Mouse (Mus musculus) hindbrain, embryonic 11.5 days (tissue): ENCODE results near the gene Wrnip1. TPM values are rescaled to one million over a fixed set of nuclear protein-coding genes. Genes with fewer than 3 reads are reported as not detected.

ENCODE experiments used
- ATAC-seq: fragments of 200-750 bp; cut with Nextera tagmentation; 2 replicates; pipeline ENCODE4 v1.8.0; 2017; ENCODE audit warnings: mild to moderate bottlenecking, moderate TSS enrichment, moderate library complexity; ENCODE audit not compliant: low FRiP score
- DNase-seq: peaks from one replicate; pipeline ENCODE4 v3.0.0-alpha.2; 2015; ENCODE audit warnings: low spot score
- H3K27ac ChIP-seq: fragments of 300-500 bp; sonication (generic); 2 replicates; pipeline ENCODE4 v1.5.1; 2014; ENCODE audit warnings: mild to moderate bottlenecking, low read depth, low read length
- H3K27me3 ChIP-seq: fragments of 300-500 bp; sonication (generic); 2 replicates; pipeline ENCODE4 v1.6.1; 2014; ENCODE audit warnings: mild to moderate bottlenecking, low read length, moderate library complexity, mixed read lengths; ENCODE audit not compliant: control insufficient read depth, insufficient read depth
- H3K36me3 ChIP-seq: fragments of 300-500 bp; sonication (generic); 2 replicates; pipeline ENCODE4 v1.6.1; 2014; ENCODE audit warnings: mild to moderate bottlenecking, low read length, moderate library complexity, mixed read lengths; ENCODE audit not compliant: control insufficient read depth, insufficient read depth
- H3K4me1 ChIP-seq: fragments of 300-500 bp; sonication (generic); replicated peaks from 2 replicates; pipeline ENCODE4 v1.6.1; 2014; ENCODE audit warnings: low read length, mixed read lengths; ENCODE audit not compliant: control insufficient read depth, insufficient read depth
- H3K4me2 ChIP-seq: fragments of 300-500 bp; sonication (generic); replicated peaks from 2 replicates; pipeline ENCODE4 v1.6.1; 2014; ENCODE audit warnings: mild to moderate bottlenecking, low read depth, low read length
- H3K4me3 ChIP-seq: fragments of 300-500 bp; sonication (generic); 2 replicates; pipeline ENCODE4 v1.5.1; 2014; ENCODE audit warnings: low read depth, low read length
- H3K9ac ChIP-seq: fragments of 300-500 bp; sonication (generic); 2 replicates; pipeline ENCODE4 v1.6.1; 2014; ENCODE audit warnings: low read depth, low read length
- H3K9me3 ChIP-seq: fragments of 300-500 bp; sonication (generic); 2 replicates; pipeline ENCODE4 v1.6.1; 2016; ENCODE audit warnings: low read length; ENCODE audit not compliant: control insufficient read depth
- WGBS: fragments of 180-500 bp; shearing (Covaris S2); extraction: QIAGEN DNeasy Blood & Tissue Kit; methylation state at CpG from one replicate; pipeline ENCODE4 v1.1.7; 2014; 5-methylcytosine and 5-hydroxymethylcytosine counted together
- polyA plus RNA-seq: library from polyadenylated mRNA; unstranded; fragments of >200 nt; fragmentation: Nextera tagmentation; extraction: Ambion mirVana; gene quantifications from 2 replicates; pipeline ENCODE4 v1.2.1, GENCODE M21; 2014

Wrnip1 gene
- polyA plus RNA-seq, 1 experiment from 2014 or later, result 14.4 TPM

DNA sequence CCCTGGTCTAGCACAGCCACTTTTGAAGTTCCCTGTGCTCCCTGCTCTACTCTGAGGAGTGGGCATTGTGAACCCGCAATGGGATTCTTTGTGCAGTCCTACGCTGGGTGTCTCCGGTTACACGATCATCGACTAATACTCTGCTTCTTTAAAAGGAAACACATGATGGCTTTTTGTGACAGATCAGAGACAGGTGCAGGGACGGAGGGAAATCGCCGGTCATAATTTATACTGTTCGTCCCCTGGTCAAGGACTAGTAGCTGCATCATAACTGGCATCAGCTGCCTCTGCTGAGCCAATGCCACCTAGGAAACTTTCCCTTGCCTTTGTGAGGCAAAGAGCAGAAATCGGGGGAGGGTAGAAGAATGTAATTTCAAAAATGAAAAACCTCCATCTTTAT lies 25.5 kb upstream of the Wrnip1 start:
- H3K9ac ChIP-seq, result no peak overlapping the region
- H3K4me2 ChIP-seq, result no peak overlapping the region
- no peaks in the 10 kb centered on the region for H3K27me3 ChIP-seq
- H3K36me3 ChIP-seq, result no peaks in the 10 kb centered on the region
- H3K27ac ChIP-seq, result no peak overlapping the region
- no peaks in the 10 kb centered on the region for H3K9me3 ChIP-seq
- no peak overlapping the region for H3K4me3 ChIP-seq
- DNase-seq (no peak), ATAC-seq (no peak)
- H3K4me1 ChIP-seq, result no peaks in the 10 kb centered on the region
- WGBS, result 85% methylated on average over 10 of the region's 10 CpGs

DNA sequence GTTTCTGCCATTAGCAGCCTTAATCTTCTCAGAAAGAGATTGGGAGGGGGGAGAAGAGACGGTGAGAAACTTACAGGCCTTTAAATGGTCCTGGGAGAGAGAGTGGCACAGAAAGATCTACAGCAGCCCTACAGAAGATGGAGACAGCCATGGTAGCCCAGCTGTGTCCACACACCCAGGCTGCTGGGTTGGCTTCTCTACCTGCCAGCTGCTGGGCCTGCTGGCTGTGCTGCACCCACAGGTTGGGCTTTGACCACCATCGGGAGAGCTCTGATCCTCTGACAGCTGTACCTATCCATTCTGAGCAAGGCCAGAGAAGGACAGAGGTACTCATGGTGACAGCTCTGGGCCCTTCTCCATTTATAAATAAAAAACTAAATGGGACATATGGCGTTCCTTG lies 23.0 kb upstream of the Wrnip1 start:
- Histone ChIP-seq H3K9ac (no peak overlapping the region), H3K4me2 (no peak overlapping the region), H3K9me3 (no peaks in the 10 kb centered on the region), H3K4me3 (no peak overlapping the region), H3K27me3 (no peaks in the 10 kb centered on the region), H3K4me1 (no peaks in the 10 kb centered on the region), H3K36me3 (no peaks in the 10 kb centered on the region), H3K27ac (no peak overlapping the region)
- DNase-seq (no peak), ATAC-seq (no peak)
- 73% methylated on average over 3 of the region's 3 CpGs for WGBS

DNA sequence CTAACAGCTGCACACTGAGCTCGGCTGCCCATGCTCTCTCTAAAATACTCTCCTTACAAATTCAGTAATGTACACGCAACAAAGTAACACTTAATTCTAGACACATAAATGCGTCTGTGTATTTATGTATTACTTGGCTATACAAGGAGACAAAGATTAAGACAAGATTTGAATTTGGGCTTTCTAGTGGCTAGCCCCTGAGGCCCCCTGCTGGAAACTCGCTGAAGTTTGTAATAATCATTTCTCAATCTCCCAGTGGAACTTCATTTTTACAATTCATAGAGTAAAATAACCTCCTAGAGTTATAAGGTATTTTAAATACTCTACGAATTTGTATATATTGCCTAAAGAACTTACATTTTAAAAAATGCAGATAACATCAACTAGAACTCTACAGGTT lies 18.8 kb upstream of the Wrnip1 start:
- Histone ChIP-seq H3K4me2 (no peak overlapping the region), H3K27me3 (no peaks in the 10 kb centered on the region), H3K9ac (no peak overlapping the region), H3K9me3 (no peaks in the 10 kb centered on the region), H3K27ac (no peak overlapping the region), H3K4me3 (no peak overlapping the region), H3K36me3 (no peaks in the 10 kb centered on the region), H3K4me1 (no peaks in the 10 kb centered on the region)
- DNase-seq (no peak), ATAC-seq (no peak)
- 62% methylated on average over 5 of the region's 5 CpGs for WGBS

DNA sequence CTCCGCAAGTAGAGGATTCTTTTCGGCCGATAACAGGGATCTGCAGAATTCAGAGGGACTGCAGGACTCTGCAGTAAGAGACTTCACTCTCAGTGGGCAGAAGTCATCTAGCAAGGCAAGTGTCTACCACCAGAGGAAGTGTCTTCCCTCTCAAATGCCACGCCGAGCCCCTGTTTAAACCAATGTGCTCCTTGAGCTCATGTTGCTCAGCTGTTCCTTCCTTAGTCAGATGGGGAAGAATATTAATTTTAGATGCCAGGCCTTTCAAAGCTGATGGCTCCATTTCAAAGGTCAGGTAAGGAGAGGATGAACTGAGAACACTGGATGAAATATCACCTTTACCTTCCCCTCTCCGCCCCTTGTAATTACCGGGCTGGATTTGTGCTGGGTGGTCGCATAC lies 18.0 kb upstream of the Wrnip1 start, which contains the start of gene Mylk4:
Gene Mylk4, minus strand, starts transcription at position 139 of the 400 bp plus-strand sequence.
- no peak for ATAC-seq
- WGBS, result 83% methylated on average over 8 of the region's 8 CpGs
- H3K4me3 ChIP-seq, result no peak within 1 kb of the TSS
- H3K9me3 ChIP-seq, result no peaks in the 10 kb centered on the region
- no peak within 1 kb of the TSS for H3K9ac ChIP-seq
- H3K27ac ChIP-seq, result no peak within 1 kb of the TSS
- H3K36me3 ChIP-seq, result no peaks in the 10 kb centered on the region
- DNase-seq, result no peak
- H3K4me1 ChIP-seq, result no peaks in the 10 kb centered on the region
- H3K27me3 ChIP-seq, result no peaks in the 10 kb centered on the region
- H3K4me2 ChIP-seq, result no peak within 1 kb of the TSS

DNA sequence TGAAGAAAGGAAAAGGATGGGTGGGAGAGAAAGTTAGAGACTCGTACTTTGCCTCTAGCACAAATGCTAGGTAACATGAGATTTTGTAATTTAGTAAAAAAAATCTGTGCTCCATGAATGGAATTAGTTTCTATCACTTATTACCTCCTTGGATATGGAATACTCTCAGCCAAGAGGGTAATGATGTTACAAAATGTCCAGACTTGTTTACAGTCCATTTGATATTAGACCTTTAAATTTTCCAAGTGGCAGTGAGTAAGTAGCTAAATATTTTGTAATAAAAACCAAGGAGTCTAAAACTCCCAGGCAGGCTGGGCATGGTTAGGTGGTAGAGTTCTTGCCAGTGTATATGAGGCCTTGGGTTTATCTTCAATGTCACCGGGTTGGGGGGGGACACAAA lies 14.3 kb upstream of the Wrnip1 start:
- Histone ChIP-seq H3K27me3 (no peaks in the 10 kb centered on the region), H3K4me1 (no peaks in the 10 kb centered on the region), H3K9me3 (no peaks in the 10 kb centered on the region), H3K36me3 (no peaks in the 10 kb centered on the region), H3K9ac (no peak overlapping the region), H3K4me2 (no peak overlapping the region), H3K27ac (no peak overlapping the region), H3K4me3 (no peak overlapping the region)
- no peak for DNase-seq
- 73% methylated on average over 2 of the region's 2 CpGs for WGBS
- ATAC-seq, result no peak

DNA sequence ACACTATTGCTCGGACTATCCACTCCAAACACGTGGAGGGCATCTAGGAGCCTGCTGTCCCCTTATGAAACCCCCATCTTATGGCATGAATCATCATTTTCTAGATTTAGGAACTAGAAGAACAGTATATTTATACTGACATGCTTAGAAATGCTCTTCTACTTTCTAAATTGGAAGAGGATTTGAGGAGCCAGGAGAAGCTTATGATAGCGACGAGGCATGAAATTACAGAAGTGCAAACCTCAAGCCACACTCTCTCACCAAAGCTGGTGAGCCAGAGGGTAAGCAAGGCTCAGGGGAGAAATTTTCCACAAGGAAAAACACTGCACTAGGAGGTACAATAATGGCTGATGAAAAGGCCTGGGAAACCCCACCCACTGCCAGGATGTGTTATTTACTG lies 12.1 kb upstream of the Wrnip1 start:
- Histone ChIP-seq H3K9me3 (no peaks in the 10 kb centered on the region), H3K4me2 (no peak overlapping the region), H3K4me3 (no peak overlapping the region), H3K27ac (no peak overlapping the region), H3K4me1 (no peaks in the 10 kb centered on the region), H3K9ac (no peak overlapping the region), H3K36me3 (no peaks in the 10 kb centered on the region), H3K27me3 (no peaks in the 10 kb centered on the region)
- 77% methylated on average over 4 of the region's 4 CpGs for whole genome bisulfite sequencing
- no peak for ATAC-seq
- no peak for DNase-seq

DNA sequence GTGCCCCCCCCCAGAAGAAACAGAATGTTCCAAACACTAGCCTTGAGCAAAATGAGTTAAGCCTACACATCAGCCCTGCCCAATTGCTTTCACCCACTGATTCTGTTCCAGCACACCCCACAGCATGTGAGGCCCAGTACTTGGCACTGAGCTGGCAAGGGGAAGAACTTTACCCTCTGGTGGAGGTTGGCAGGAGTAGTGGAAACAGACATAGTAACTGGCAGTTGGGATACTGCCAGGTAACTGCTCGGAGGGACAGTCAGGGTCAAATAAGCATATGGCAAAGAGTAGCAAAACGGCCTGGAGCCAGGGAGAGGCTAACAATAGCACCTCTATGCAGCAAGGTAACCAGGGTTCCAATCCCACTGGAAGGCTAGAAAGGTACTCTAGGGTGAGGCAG lies 7.2 kb upstream of the Wrnip1 start:
- H3K36me3 ChIP-seq, result no peaks in the 10 kb centered on the region
- no peak for ATAC-seq
- no peaks in the 10 kb centered on the region for H3K27me3 ChIP-seq
- no peak overlapping the region for H3K4me2 ChIP-seq
- H3K4me1 ChIP-seq, result no peaks in the 10 kb centered on the region
- H3K27ac ChIP-seq, result no peak overlapping the region
- H3K9ac ChIP-seq, result no peak overlapping the region
- H3K9me3 ChIP-seq, result no peaks in the 10 kb centered on the region
- no peak for DNase-seq
- 69% methylated on average over 2 of the region's 2 CpGs for WGBS
- no peak overlapping the region for H3K4me3 ChIP-seq

DNA sequence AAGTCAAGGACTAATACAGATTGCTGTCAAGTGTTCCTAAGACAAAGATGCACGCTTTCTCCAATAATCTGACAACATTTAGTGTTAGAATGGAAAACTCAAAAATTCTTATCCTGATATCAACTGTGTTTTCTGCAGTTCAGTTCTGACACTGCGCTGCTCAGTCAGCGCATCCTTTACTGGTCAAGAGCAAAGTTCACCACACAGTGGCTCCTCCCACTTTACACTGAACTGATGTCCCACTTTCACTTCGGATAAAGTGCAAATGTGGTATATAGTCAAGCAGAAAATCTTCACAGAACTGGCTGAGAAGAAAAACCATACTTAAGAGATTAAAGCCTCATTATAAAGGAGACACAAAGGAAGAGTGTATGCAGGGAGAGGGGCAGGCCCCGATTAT lies 6.7 kb upstream of the Wrnip1 start:
- no peak overlapping the region for H3K4me2 ChIP-seq
- H3K27me3 ChIP-seq, result no peaks in the 10 kb centered on the region
- no peak overlapping the region for H3K9ac ChIP-seq
- H3K4me3 ChIP-seq, result no peak overlapping the region
- DNase-seq, result no peak
- no peaks in the 10 kb centered on the region for H3K36me3 ChIP-seq
- H3K27ac ChIP-seq, result no peak overlapping the region
- no peak for ATAC-seq
- no peaks in the 10 kb centered on the region for H3K9me3 ChIP-seq
- WGBS, result 90% methylated on average over 5 of the region's 5 CpGs
- no peaks in the 10 kb centered on the region for H3K4me1 ChIP-seq

DNA sequence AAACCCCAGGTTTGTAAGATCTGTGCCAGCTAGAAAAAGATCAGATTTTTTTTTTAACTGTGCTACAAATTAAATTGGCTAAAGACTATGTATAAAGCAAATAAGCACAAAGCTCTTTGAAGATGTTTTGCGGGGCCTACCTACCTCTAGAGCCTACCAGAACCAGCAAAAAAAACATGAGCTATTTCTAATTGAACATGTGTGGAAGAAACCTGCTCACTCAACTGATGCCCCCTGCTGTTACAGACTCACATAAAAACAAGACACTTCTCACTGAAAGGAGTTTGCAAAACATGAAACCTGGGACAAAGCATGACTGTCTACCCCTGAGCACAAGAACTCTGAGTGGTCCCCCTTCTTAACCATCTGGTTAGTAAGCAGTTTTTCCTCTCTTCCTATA lies 4.8 kb upstream of the Wrnip1 start:
- no peaks in the 10 kb centered on the region for H3K36me3 ChIP-seq
- H3K4me3 ChIP-seq, result no peak overlapping the region
- H3K27ac ChIP-seq, result no peak overlapping the region
- ATAC-seq, result no peak
- no peak overlapping the region for H3K9ac ChIP-seq
- H3K4me2 ChIP-seq, result no peak overlapping the region
- no peaks in the 10 kb centered on the region for H3K4me1 ChIP-seq
- H3K9me3 ChIP-seq, result no peaks in the 10 kb centered on the region
- WGBS, result 95% methylated on average over 1 of the region's 1 CpGs
- no peak for DNase-seq
- no peaks in the 10 kb centered on the region for H3K27me3 ChIP-seq
